Mouse (Mus musculus): ENCODE data around the gene 6430548M08Rik. TPM values are rescaled to one million over a fixed set of nuclear protein-coding genes. Genes with fewer than 3 reads are reported as not detected.

The 6430548M08Rik gene
- polyA plus RNA-seq (2015; fragmentation: Nextera tagmentation; extraction: Ambion mirVana): 5.7 and 6.8 TPM in 2 replicates

GRCm38 (mm10) chr8:120113758-120114255 lies at the start of gene 6430548M08Rik:
Gene 6430548M08Rik (plus strand): TSS chr8:120114152.

GRCm38 (mm10) chr8:120101068-120101972 lies 12.6 kb upstream of the 6430548M08Rik start, which contains the start of gene Zdhhc7:
Gene Zdhhc7 (minus strand): TSS chr8:120101482.

GRCm38 (mm10) chr8:120177318-120178123 lies 63.6 kb downstream of the 6430548M08Rik start, which contains the start of gene Fam92b:
Gene Fam92b (minus strand): TSS chr8:120177466.

Other genes starting within 250 kb of the 6430548M08Rik start
- 34.7 and 35.7 TPM in 2 replicates for gene Usp10, start 203.8 kb upstream of the 6430548M08Rik start, polyA plus RNA-seq (2015; fragmentation: Nextera tagmentation; extraction: Ambion mirVana)
- not detected in 2 replicates for gene Gm20388, start 203.3 kb upstream of the 6430548M08Rik start, polyA plus RNA-seq (2015; fragmentation: Nextera tagmentation; extraction: Ambion mirVana)
- 1.7 and 1.9 TPM in 2 replicates for gene Crispld2, start 121.7 kb upstream of the 6430548M08Rik start, polyA plus RNA-seq (2015; fragmentation: Nextera tagmentation; extraction: Ambion mirVana)
- gene Zdhhc7, start 12.7 kb upstream of the 6430548M08Rik start, polyA plus RNA-seq (2015; fragmentation: Nextera tagmentation; extraction: Ambion mirVana): 26.8 and 28.5 TPM in 2 replicates
- gene Fam92b, start 63.3 kb downstream of the 6430548M08Rik start, polyA plus RNA-seq (2015; fragmentation: Nextera tagmentation; extraction: Ambion mirVana): 0.15 TPM in 1 of 2 replicates, not detected in the other
- 4.0 and 5.0 TPM in 2 replicates for gene Gse1, start 114.3 kb downstream of the 6430548M08Rik start, polyA plus RNA-seq (2015; fragmentation: Nextera tagmentation; extraction: Ambion mirVana)

Data from skeletal muscle tissue, postnatal 0 days (tissue).